Mouse (Mus musculus) neural tube, embryonic 13.5 days (tissue): ENCODE measurements at regions not wholly inside any gene's neighbourhood (a gene's known extent, or its start where the extent isn't known, plus 50 kb on each side); places are given as distances from the start of the nearest gene placed in this dataset.

Experiments used
- ATAC-seq: fragments of 200-750 bp; cut with Nextera tagmentation; 2 replicates; pipeline ENCODE4 v1.8.0; 2017; ENCODE audit warnings: low read depth, mild to moderate bottlenecking, moderate TSS enrichment, moderate library complexity
- H3K27ac ChIP-seq: fragments of 300-500 bp; sonication (generic); replicated peaks from 2 replicates; pipeline ENCODE4 v1.5.1; 2015; ENCODE audit warnings: moderate library complexity, mild to moderate bottlenecking, inconsistent platforms
- H3K27me3 ChIP-seq: fragments of 300-500 bp; sonication (generic); 2 replicates; pipeline ENCODE4 v1.6.1; 2015; ENCODE audit warnings: mild to moderate bottlenecking, inconsistent platforms
- H3K36me3 ChIP-seq: fragments of 300-500 bp; sonication (generic); 2 replicates; pipeline ENCODE4 v1.6.1; 2015; ENCODE audit warnings: mild to moderate bottlenecking, inconsistent platforms
- H3K4me1 ChIP-seq: fragments of 300-500 bp; sonication (generic); replicated peaks from 2 replicates; pipeline ENCODE4 v1.6.1; 2015; ENCODE audit warnings: inconsistent platforms
- H3K4me2 ChIP-seq: fragments of 300-500 bp; sonication (generic); 2 replicates; pipeline ENCODE4 v1.6.1; 2015; ENCODE audit warnings: inconsistent platforms, mild to moderate bottlenecking, moderate library complexity
- H3K4me3 ChIP-seq: fragments of 300-500 bp; sonication (generic); 2 replicates; pipeline ENCODE4 v1.5.1; 2015; ENCODE audit warnings: mild to moderate bottlenecking, inconsistent platforms
- H3K9ac ChIP-seq: fragments of 300-500 bp; sonication (generic); 2 replicates; pipeline ENCODE4 v1.6.1; 2015; ENCODE audit warnings: moderate library complexity, mild to moderate bottlenecking, inconsistent platforms
- H3K9me3 ChIP-seq: fragments of 300-500 bp; sonication (generic); 2 replicates; pipeline ENCODE4 v1.6.1; 2016; ENCODE audit warnings: inconsistent platforms
- WGBS: fragments of 180-500 bp; shearing (Covaris S2); methylation state at CpG from one replicate; pipeline ENCODE4 v1.1.7; 2015; 5-methylcytosine and 5-hydroxymethylcytosine counted together

DNA sequence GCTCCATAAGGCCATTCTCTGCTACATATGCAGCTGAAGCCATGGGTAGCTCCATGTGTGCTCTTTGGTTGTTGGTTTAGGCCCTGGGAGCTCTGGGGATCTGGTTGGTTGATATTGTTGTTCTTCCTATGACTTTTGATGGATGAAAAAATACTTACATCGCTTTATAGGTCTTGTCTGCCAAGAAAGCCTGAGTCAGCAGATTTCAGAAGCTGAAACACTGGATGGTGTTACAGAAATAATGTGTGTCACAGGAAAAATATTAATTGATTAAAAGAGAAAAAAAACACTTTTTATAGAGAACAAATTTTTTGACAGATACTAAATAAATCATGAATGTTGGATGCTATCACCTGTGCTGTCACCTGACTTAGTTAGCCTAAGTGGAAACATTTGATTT lies 52.4 kb upstream of the Plxna2 start:
- Histone ChIP-seq H3K4me2 (no peak overlapping the region), H3K4me3 (no peak overlapping the region), H3K27me3 (no peaks in the 10 kb centered on the region), H3K4me1 (no peaks in the 10 kb centered on the region), H3K9me3 (no peaks in the 10 kb centered on the region), H3K9ac (no peak overlapping the region), H3K36me3 (no peaks in the 10 kb centered on the region), H3K27ac (no peak overlapping the region)
- ATAC-seq, result no peak
- 92% methylated on average over 1 of the region's 1 CpGs for WGBS

GRCm38 (mm10) chr1:194563946-194564345 lies 54.1 kb upstream of the Plxna2 start:
- H3K9ac ChIP-seq, result no peak overlapping the region
- no peak overlapping the region for H3K4me2 ChIP-seq
- no peaks in the 10 kb centered on the region for H3K27me3 ChIP-seq
- no peaks in the 10 kb centered on the region for H3K36me3 ChIP-seq
- WGBS, result 69% methylated on average over 2 of the region's 2 CpGs
- H3K4me3 ChIP-seq, result no peak overlapping the region
- no peak for ATAC-seq
- no peaks in the 10 kb centered on the region for H3K4me1 ChIP-seq
- H3K27ac ChIP-seq, result no peak overlapping the region
- no peaks in the 10 kb centered on the region for H3K9me3 ChIP-seq

DNA sequence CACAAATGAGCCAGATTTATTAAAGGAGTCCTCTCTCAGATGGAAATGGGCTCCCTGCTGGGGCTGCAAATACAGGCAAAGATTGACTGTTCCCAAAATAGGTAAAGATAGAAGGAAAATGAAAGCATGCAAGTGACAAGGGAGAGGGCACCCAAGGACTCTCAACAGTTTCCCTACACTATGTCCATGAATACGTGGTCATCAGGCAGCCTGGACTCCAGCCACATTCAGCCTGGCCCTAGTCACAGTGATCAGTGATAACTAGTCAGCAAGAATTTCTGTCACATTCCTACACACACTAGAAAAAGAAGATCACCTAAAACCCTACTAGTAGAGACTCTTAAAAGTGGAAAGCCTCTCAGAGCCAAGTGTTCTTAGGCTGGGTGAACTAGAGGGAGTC lies 56.9 kb upstream of the Plxna2 start:
- H3K4me1 ChIP-seq, result no peaks in the 10 kb centered on the region
- no peak overlapping the region for H3K4me3 ChIP-seq
- ATAC-seq, result no peak
- no peak overlapping the region for H3K4me2 ChIP-seq
- H3K27me3 ChIP-seq, result no peaks in the 10 kb centered on the region
- H3K36me3 ChIP-seq, result no peaks in the 10 kb centered on the region
- 63% methylated on average over 1 of the region's 1 CpGs for whole genome bisulfite sequencing
- H3K9me3 ChIP-seq, result no peaks in the 10 kb centered on the region
- H3K9ac ChIP-seq, result no peak overlapping the region
- H3K27ac ChIP-seq, result no peak overlapping the region

DNA sequence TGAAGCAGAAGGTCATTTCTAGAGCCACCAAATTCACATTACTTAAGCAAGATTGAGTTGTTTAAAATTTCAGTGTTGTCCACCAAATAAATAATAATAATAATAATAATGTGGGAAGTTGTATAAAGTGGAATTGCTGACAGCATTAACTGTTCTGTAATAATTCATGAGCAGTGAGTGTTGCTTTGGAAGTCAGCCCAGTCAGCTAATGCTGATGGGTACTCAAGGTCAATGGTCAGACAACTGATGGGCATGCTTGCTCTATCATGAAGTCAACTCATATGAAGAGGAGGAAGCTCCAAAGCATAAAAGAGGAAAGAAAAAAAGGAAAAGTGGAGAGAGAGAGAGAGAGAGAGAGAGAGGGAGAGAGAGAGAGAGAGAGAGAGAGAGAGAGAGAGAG lies 69.4 kb upstream of the Plxna2 start:
- Histone ChIP-seq H3K27me3 (no peaks in the 10 kb centered on the region), H3K9me3 (no peaks in the 10 kb centered on the region), H3K36me3 (no peaks in the 10 kb centered on the region), H3K9ac (no peak overlapping the region), H3K27ac (no peak overlapping the region), H3K4me1 (no peaks in the 10 kb centered on the region), H3K4me2 (no peak overlapping the region), H3K4me3 (no peak overlapping the region)
- ATAC-seq, result no peak

DNA sequence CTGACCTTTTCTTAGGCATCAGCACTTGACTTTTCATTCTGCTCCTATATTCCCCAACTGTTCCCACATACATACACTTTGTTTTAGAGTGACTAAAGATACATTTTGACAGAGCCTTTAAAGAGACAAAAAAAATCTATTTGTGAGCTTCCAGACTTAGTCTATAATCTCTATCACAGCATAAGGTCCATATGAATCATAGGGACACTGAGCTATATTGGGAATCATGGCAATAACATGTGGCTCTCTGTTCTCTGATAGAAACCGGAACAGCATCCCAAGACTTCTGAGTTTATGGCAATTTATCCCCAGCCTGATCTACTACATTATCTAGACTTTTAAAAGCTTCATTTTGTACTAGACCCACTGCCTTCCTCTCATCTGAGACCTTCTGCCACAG lies 69.8 kb upstream of the Plxna2 start:
- Histone ChIP-seq H3K9ac (no peak overlapping the region), H3K4me2 (no peak overlapping the region), H3K4me3 (no peak overlapping the region), H3K27me3 (no peaks in the 10 kb centered on the region), H3K9me3 (no peaks in the 10 kb centered on the region), H3K4me1 (no peaks in the 10 kb centered on the region), H3K36me3 (no peaks in the 10 kb centered on the region), H3K27ac (no peak overlapping the region)
- 90% methylated on average over 1 of the region's 1 CpGs for WGBS
- no peak for ATAC-seq

DNA sequence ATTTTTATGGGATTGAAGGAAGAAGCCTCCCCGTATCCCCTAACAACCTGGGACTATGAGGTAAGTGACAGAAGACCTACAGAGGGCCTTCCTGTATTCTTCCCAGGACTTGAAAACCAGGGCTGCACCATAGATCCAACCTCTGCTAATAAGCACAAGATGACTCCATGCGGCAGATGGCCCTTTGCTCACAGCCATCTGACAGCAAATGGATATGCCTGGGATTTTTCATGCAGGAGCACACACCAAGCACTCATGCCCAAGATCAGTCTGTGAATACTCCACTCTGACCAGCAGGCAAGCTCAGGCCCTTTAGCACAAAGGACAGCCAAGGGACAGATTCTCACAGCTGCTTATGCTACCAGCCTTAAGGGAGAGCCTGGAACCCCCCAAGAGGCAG lies 77.1 kb upstream of the Plxna2 start:
- no peak overlapping the region for H3K4me3 ChIP-seq
- H3K27me3 ChIP-seq, result no peaks in the 10 kb centered on the region

DNA sequence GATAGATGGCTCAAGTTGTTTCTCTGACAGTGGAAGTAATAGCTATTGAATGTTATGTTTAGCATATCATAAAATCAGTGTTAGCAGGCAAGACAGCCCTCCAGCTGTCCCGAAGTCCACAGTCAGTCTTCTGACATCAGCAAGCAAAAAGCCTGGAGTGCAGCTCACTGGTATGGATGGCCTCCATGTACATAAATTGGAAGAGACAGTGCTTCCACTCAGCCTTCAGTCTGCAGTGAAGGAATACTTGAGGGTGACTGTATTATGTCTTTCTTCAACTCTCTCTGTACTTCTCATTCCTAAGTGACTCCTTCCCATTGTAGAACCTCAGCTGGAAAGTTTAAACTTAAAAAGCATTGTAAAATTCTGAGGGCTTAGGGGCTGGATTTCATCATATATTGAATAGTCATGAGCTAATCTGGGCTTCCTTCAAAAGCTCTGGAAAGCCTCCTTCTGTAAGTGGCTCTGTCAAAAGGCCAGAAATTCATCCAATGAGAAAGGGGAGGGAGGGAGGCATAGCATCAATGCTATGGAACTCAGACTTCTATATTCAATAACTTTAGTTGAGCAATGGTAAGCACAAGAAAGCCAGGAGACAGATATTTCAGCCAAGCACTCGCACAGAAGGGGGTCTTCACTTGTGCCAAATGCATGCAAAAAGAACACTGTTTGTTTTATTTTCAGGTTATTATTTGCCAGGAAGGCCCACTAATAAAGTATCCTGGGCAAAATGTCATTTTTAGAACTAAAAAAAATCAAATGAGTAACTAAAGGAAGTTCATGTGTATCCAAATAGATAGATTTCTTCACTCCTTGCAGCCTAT lies 90.5 kb upstream of the Plxna2 start:
- no peak overlapping the region for H3K27ac ChIP-seq
- no peak for ATAC-seq
- H3K9ac ChIP-seq, result no peak overlapping the region
- no peak overlapping the region for H3K4me2 ChIP-seq
- H3K27me3 ChIP-seq, result no peaks in the 10 kb centered on the region
- H3K9me3 ChIP-seq, result no peaks in the 10 kb centered on the region
- H3K4me3 ChIP-seq, result no peak overlapping the region
- H3K36me3 ChIP-seq, result no peaks in the 10 kb centered on the region
- WGBS, result 84% methylated on average over 2 of the region's 2 CpGs
- no peaks in the 10 kb centered on the region for H3K4me1 ChIP-seq

More for the DNA sequence above, 77.1 kb upstream of the Plxna2 start:
- Histone ChIP-seq H3K9ac (no peak overlapping the region), H3K4me2 (no peak overlapping the region), H3K36me3 (no peaks in the 10 kb centered on the region), H3K4me1 (no peaks in the 10 kb centered on the region), H3K27ac (no peak overlapping the region), H3K9me3 (no peaks in the 10 kb centered on the region)
- 89% methylated on average over 2 of the region's 2 CpGs for WGBS
- no peak for ATAC-seq

GRCm38 (mm10) chr1:194524976-194525375 lies 93.0 kb upstream of the Plxna2 start:
- no peaks in the 10 kb centered on the region for H3K27me3 ChIP-seq

DNA sequence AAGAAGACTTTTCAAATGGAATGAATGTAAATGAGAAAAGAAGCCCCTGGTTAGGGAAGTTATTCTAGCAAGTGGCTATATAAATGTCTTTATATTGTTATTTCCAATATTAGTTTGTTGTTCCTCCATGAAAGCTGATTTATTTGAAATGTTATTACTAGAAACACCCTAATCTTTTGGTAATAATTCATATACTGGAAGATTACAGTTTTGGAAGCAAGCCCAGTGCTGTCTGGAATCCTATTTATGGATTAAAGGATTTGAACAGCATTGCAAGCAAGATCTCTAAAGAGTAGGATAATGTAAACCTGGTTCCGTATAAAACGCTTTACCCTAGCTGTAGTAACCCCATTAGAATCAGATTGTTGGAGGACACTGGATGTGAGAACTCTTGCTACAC lies 96.8 kb upstream of the Plxna2 start:
- H3K27ac ChIP-seq, result no peak overlapping the region
- H3K4me1 ChIP-seq, result peaks cover 11% of the 10 kb centered on the region
- H3K9me3 ChIP-seq, result no peaks in the 10 kb centered on the region
- no peaks in the 10 kb centered on the region for H3K27me3 ChIP-seq
- H3K36me3 ChIP-seq, result no peaks in the 10 kb centered on the region
- WGBS, result 88% methylated on average over 2 of the region's 2 CpGs
- H3K4me2 ChIP-seq, result no peak overlapping the region
- H3K4me3 ChIP-seq, result no peak overlapping the region
- no peak overlapping the region for H3K9ac ChIP-seq
- ATAC-seq, result no peak

More at GRCm38 (mm10) chr1:194524976-194525375, 93.0 kb upstream of the Plxna2 start:
- Histone ChIP-seq H3K27ac (no peak overlapping the region), H3K36me3 (no peaks in the 10 kb centered on the region), H3K4me1 (no peaks in the 10 kb centered on the region), H3K9ac (no peak overlapping the region), H3K4me2 (no peak overlapping the region), H3K9me3 (no peaks in the 10 kb centered on the region), H3K4me3 (no peak overlapping the region)
- ATAC-seq, result no peak
- WGBS, result 99% methylated on average over 2 of the region's 2 CpGs

DNA sequence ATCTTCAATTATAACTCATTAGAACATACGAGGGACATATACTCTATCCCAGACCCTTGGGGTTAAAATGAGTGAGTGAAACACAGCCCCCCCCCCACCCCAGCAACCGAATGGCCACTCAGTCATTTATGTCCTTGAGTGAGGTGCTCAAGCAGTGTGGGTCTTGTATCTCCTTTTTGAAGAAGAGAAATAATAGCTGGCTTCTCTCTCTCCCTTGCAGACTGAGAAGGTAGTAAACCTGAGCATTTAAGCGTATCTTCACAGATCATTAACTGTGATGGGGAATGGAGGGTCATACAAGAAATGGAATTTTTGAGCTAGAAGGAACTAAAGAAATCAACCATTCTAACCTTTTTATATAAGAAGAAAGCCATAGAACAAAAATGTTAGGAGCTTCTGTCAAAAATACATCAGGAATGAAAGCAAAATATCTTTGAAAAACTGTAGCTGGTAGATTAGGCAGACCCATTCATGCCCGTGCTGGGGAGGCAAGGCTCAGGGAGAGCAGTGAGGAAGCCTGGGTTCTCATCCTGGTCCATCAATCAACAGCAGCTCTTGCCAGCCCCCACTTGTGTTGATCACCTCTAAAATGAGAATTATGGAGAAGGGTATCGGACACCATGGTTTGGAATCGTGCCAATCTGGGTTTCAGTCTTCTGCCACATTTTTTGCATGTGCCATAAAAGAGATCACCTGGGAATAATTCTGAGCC lies 98.4 kb upstream of the Plxna2 start:
- peaks cover 11% of the 10 kb centered on the region for H3K4me1 ChIP-seq
- no peak for ATAC-seq
- no peak overlapping the region for H3K27ac ChIP-seq
- H3K27me3 ChIP-seq, result no peaks in the 10 kb centered on the region
- WGBS, result 64% methylated on average over 6 of the region's 6 CpGs
- H3K4me3 ChIP-seq, result no peak overlapping the region
- H3K9ac ChIP-seq, result no peak overlapping the region
- H3K9me3 ChIP-seq, result no peaks in the 10 kb centered on the region
- no peaks in the 10 kb centered on the region for H3K36me3 ChIP-seq
- no peak overlapping the region for H3K4me2 ChIP-seq

DNA sequence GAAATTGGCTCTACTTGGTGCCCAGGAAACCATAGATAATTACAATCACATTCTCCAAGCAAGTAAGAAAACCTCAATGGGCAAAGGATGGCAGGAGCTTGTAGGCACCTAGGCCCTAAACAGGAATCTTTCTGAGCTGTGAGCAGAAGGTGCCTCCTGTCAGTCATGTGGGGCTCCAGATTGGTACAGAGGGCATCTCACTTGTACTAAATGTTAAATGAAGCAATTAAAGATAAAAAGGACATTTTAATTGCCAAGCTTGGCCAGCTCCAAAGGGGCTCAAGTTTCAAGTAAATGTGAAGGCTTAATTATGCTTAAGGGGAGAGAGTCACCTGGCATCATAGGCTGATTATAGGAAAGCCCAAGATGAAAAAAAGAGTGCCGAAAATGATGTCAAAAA lies 101.9 kb upstream of the Plxna2 start:
- no peaks in the 10 kb centered on the region for H3K27me3 ChIP-seq
- no peak overlapping the region for H3K4me2 ChIP-seq
- H3K36me3 ChIP-seq, result no peaks in the 10 kb centered on the region
- peaks cover 11% of the 10 kb centered on the region for H3K9me3 ChIP-seq
- ATAC-seq, result no peak
- peaks cover 11% of the 10 kb centered on the region for H3K4me1 ChIP-seq
- 82% methylated on average over 1 of the region's 1 CpGs for WGBS
- H3K27ac ChIP-seq, result no peak overlapping the region
- H3K9ac ChIP-seq, result no peak overlapping the region
- no peak overlapping the region for H3K4me3 ChIP-seq

DNA sequence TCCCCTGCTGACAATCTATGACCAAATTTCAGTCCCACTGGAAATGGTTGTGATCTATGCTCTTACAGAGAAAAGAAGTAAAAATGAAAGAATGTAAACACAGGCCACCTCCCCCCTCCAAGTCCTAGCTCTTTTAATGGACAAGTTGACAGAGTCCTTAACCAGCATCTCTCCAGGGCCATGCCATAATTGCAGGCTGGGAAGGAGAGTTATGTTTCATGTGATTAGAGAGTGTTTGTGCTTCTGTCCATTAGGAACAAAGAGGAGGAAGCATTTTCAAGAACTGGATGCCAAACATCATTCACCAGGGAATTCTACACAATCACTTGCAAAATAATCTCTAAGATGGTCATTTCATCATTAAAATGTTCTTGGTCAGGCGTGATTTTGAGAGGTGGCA lies 109.7 kb upstream of the Plxna2 start:
- Histone ChIP-seq H3K27ac (no peak overlapping the region), H3K4me3 (no peak overlapping the region), H3K27me3 (no peaks in the 10 kb centered on the region), H3K9ac (no peak overlapping the region), H3K9me3 (peaks cover 11% of the 10 kb centered on the region), H3K4me2 (no peak overlapping the region), H3K4me1 (no peaks in the 10 kb centered on the region), H3K36me3 (no peaks in the 10 kb centered on the region)
- ATAC-seq, result no peak
- 73% methylated on average over 1 of the region's 1 CpGs for WGBS

DNA sequence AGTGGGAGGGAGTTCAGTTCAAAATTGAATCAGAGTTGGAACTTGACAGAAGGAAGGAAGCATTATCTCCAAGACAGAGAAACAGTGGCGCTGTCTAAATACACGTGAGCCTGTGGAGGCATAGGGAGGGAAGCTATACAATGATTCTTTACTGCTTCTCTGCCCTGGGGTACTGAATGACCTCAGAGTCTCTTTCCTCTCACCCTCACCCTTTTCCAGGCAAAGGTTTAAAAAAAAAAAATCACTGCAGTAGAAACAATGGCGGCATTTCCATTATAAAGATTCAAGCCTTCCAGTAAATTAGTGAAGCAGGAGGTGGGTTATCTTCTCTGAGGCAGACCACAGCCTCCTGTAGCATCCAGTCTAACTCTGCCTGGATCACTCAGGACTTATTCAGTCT lies 112.2 kb upstream of the Plxna2 start:
- no peak overlapping the region for H3K9ac ChIP-seq
- H3K4me2 ChIP-seq, result no peak overlapping the region
- no peak overlapping the region for H3K27ac ChIP-seq
- no peak overlapping the region for H3K4me3 ChIP-seq
- no peaks in the 10 kb centered on the region for H3K27me3 ChIP-seq
- H3K9me3 ChIP-seq, result no peaks in the 10 kb centered on the region
- ATAC-seq, result no peak
- no peaks in the 10 kb centered on the region for H3K4me1 ChIP-seq
- 21% methylated on average over 3 of the region's 3 CpGs for WGBS
- H3K36me3 ChIP-seq, result no peaks in the 10 kb centered on the region
